Mouse (Mus musculus): ENCODE measurements around the gene Sap18. TPM values are rescaled to one million over a fixed set of nuclear protein-coding genes. Genes with fewer than 3 reads are reported as not detected.
A peak's percentile ranks its signal among the peaks of the same experiment; 100 is the strongest.

The Sap18 gene
- total and polyA plus RNA-seq, 3 experiments: 8.3 to 173 (median 49.0) TPM

DNA sequence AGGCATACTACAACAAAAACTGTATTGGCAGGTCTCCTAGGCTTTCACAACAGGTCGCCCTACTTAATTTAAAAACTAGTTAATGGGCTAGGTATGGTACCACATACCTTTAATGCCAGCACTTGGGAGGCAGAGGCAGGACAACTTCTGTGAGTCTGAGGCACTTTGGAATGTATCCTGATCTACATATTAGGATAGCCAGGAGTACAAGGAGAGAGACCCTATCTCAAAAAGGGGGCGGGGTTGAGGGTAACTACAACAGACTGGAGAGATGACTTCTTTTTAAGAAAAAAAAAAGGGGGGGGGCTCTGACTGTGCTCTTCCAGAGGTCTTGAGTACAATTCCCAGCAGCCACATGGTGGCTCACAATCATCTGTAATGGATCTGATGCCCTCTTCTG is 50.7 kb downstream of the Sap18 start:
- TF ChIP-seq POLR2A (IDR thresholded peaks at IDR 0.05; ENCODE audit: low read depth, low read length) (no peak), POLR2AphosphoS2 (IDR thresholded peaks at IDR 0.05; ENCODE audit: low read depth, low read length) (no peak), UBTF (IDR thresholded peaks at IDR 0.05; ENCODE audit: low read depth, low read length) (no peak), ZKSCAN1 (IDR thresholded peaks at IDR 0.05; ENCODE audit: borderline replicate concordance, low read depth, low read length) (no peak), NRF1 (IDR thresholded peaks at IDR 0.05; ENCODE audit: low read depth, low read length) (no peak), JUN (IDR thresholded peaks at IDR 0.05; ENCODE audit: insufficient read depth, low read depth, low read length) (no peak), BHLHE40 (IDR thresholded peaks at IDR 0.05; ENCODE audit: low read depth, low read length) (no peak), ELF1 (IDR thresholded peaks at IDR 0.05; ENCODE audit: low read depth, low read length) (no peak), JUND (conservative IDR thresholded peaks at IDR 0.05; ENCODE audit: low read depth, low read length) (no peak), CHD2 (IDR thresholded peaks at IDR 0.05; ENCODE audit: low read length) (no peak), NELFE (IDR thresholded peaks at IDR 0.05; ENCODE audit: low read depth, low read length) (no peak), EP300 (IDR thresholded peaks at IDR 0.05; ENCODE audit: low read length) (no peak), ZC3H11A (IDR thresholded peaks at IDR 0.05; ENCODE audit: low read depth, low read length) (no peak), CHD1 (IDR thresholded peaks at IDR 0.05; ENCODE audit: low read depth, low read length) (no peak), ZMIZ1 (IDR thresholded peaks at IDR 0.05; ENCODE audit: low read depth, low read length) (no peak)
- Histone ChIP-seq H3K4me1 (ENCODE audit: control insufficient read depth in 1 of 2, insufficient read depth in 2 of 2) (peaks cover 5 to 24% of the 10 kb centered on the region in 2 experiments; a peak in 3 of 4 replicates), H3K27me3 (replicated peaks) (no peaks in the 10 kb centered on the region), H3K27ac (ENCODE audit: insufficient read depth, low read depth) (no peak overlapping the region), H3K4me3 (replicated peaks in 1 of 3; ENCODE audit: low read depth in 2 of 3, low read length in 2 of 3, poor library complexity in 1 of 3) (no peak overlapping the region), H3K79me2 (replicated peaks; ENCODE audit: control insufficient read depth, extremely low read depth, insufficient read depth, poor library complexity, severe bottlenecking) (no peaks in the 10 kb centered on the region), H3K4me2 (ENCODE audit: insufficient read depth, low read depth, poor library complexity, severe bottlenecking) (no peak overlapping the region), H3K9me3 (replicated peaks; ENCODE audit: low read length) (no peaks in the 10 kb centered on the region), H3K9ac (ENCODE audit: insufficient read depth, low read depth) (no peak overlapping the region), H3K36me3 (replicated peaks in 1 of 2; ENCODE audit: control insufficient read depth in 1 of 2, insufficient read depth in 1 of 2, low read length in 1 of 2) (peaks cover 5 to 54% of the 10 kb centered on the region in 2 experiments)
- in situ Hi-C loops (cut with MboI; ENCODE audit: low pct_ligation_motif_present, low pct_unique_long_range_greater_than_20kb, low sequenced_read_pairs) (no loop called here), dilution Hi-C loops (cut with MboI; ENCODE audit: extremely low pct_ligation_motif_present, extremely low pct_unique_long_range_greater_than_20kb, low sequenced_read_pairs) (no loop called here)
- no peak for DNase-seq (ENCODE audit: extremely low read depth)

DNA sequence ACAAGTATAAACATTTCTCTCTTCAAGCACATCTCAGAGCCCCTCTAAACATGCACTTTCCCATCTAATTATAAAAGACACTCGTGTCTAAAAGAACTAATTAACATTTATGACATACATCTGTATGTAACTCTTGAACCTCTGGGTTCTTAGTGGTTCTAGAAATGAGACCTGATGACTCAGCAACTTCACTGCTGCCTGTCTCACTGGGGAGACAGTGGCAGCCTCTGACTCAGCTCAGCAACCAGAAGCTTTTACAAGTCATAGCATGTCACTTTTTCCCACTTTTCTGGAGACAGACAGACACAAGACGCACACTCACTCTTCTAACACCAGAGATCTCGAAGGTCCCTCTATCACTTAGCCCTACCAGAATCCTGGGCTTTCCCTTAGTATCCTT is 52.4 kb downstream of the Sap18 start:
- Histone ChIP-seq H3K9me3 (replicated peaks; ENCODE audit: low read length) (no peaks in the 10 kb centered on the region), H3K9ac (ENCODE audit: insufficient read depth, low read depth) (peak overlapping the region; percentile 9; the same call in 1 of the 2 replicates), H3K27ac (ENCODE audit: insufficient read depth, low read depth) (no peak overlapping the region), H3K4me3 (replicated peaks in 1 of 3; ENCODE audit: low read depth in 2 of 3, low read length in 2 of 3, poor library complexity in 1 of 3) (no peak overlapping the region), H3K4me2 (ENCODE audit: insufficient read depth, low read depth, poor library complexity, severe bottlenecking) (no peak overlapping the region), H3K36me3 (replicated peaks in 1 of 2; ENCODE audit: control insufficient read depth in 1 of 2, insufficient read depth in 1 of 2, low read length in 1 of 2) (peaks cover 2 to 49% of the 10 kb centered on the region in 2 experiments), H3K27me3 (replicated peaks) (no peaks in the 10 kb centered on the region), H3K79me2 (replicated peaks; ENCODE audit: control insufficient read depth, extremely low read depth, insufficient read depth, poor library complexity, severe bottlenecking) (no peaks in the 10 kb centered on the region), H3K4me1 (ENCODE audit: control insufficient read depth in 1 of 2, insufficient read depth in 2 of 2) (peaks cover 5 to 22% of the 10 kb centered on the region in 2 experiments; a peak in 3 of 4 replicates)
- dilution Hi-C loops (cut with MboI; ENCODE audit: extremely low pct_ligation_motif_present, extremely low pct_unique_long_range_greater_than_20kb, low sequenced_read_pairs) (no loop called here), in situ Hi-C loops (cut with MboI; ENCODE audit: low pct_ligation_motif_present, low pct_unique_long_range_greater_than_20kb, low sequenced_read_pairs) (no loop called here)
- peak; percentile 68 for DNase-seq (ENCODE audit: extremely low read depth)
- TF ChIP-seq MAFK (IDR thresholded peaks at IDR 0.05; ENCODE audit: insufficient replicate concordance, low read length) (peak; percentile 98), BHLHE40 (IDR thresholded peaks at IDR 0.05; ENCODE audit: low read depth, low read length) (0 out of 2 replicates have a peak, but pooled peaks have one; percentile 17), ZNF384 (IDR thresholded peaks at IDR 0.05; ENCODE audit: low read depth, low read length) (no peak), SMC3 (IDR thresholded peaks at IDR 0.05; ENCODE audit: low read depth, low read length) (no peak), EP300 (IDR thresholded peaks at IDR 0.05; ENCODE audit: low read length) (no peak; the same call in 1 of the 2 replicates), GABPA (IDR thresholded peaks at IDR 0.05; ENCODE audit: insufficient replicate concordance, low read depth, low read length) (no peak), JUN (IDR thresholded peaks at IDR 0.05; ENCODE audit: insufficient read depth, low read depth, low read length) (peak; percentile 9; the same call in 1 of the 2 replicates), USF2 (conservative IDR thresholded peaks at IDR 0.05; ENCODE audit: low read depth, low read length) (no peak), MYC (IDR thresholded peaks at IDR 0.05; ENCODE audit: low read depth, low read length) (no peak), ETS1 (conservative IDR thresholded peaks at IDR 0.05; ENCODE audit: low read depth, low read length) (peak; percentile 45; the same call in 1 of the 2 replicates), IRF4 (IDR thresholded peaks at IDR 0.05; ENCODE audit: low read depth, low read length) (peak; percentile 66; the same call in 1 of the 2 replicates)
